Mouse (Mus musculus) liver, adult 2 months (tissue): Measurements from ENCODE around the gene Syngr1. TPM values are rescaled to one million over a fixed set of nuclear protein-coding genes. Genes with fewer than 3 reads are reported as not detected.

Experiments used
- DNase-seq: peaks from one replicate; pipeline ENCODE4 v3.0.0-alpha.2; 2011; ENCODE audit warnings: low read depth, low spot score; ENCODE audit errors: extremely low read depth
- H3K27ac ChIP-seq: fragments of 200-500 bp; replicated peaks from 2 replicates; pipeline ENCODE4 v1.5.1; 2012; ENCODE audit warnings: low read depth, mild to moderate bottlenecking, control low read depth, inconsistent platforms, low read length; ENCODE audit not compliant: insufficient read depth
- H3K27me3 ChIP-seq: fragments of 200-500 bp; 2 replicates; pipeline ENCODE4 v1.6.1; 2012; ENCODE audit warnings: mild to moderate bottlenecking, moderate library complexity, low read length, inconsistent platforms; ENCODE audit not compliant: control insufficient read depth, insufficient read depth
- H3K36me3 ChIP-seq: fragments of 200-500 bp; 2 replicates; pipeline ENCODE4 v1.6.1; 2012; ENCODE audit warnings: low read length, inconsistent platforms; ENCODE audit not compliant: control insufficient read depth, insufficient read depth
- H3K4me1 ChIP-seq: fragments of 200-500 bp; 2 replicates; pipeline ENCODE4 v1.6.1; 2011; ENCODE audit warnings: low read length; ENCODE audit not compliant: control insufficient read depth, insufficient read depth
- H3K4me3 ChIP-seq: fragments of 200-500 bp; 2 replicates; pipeline ENCODE4 v1.5.1; 2011; ENCODE audit warnings: low read depth, mild to moderate bottlenecking, control low read depth, low read length, moderate library complexity; ENCODE audit not compliant: insufficient read depth
- H3K79me2 ChIP-seq: fragments of 200-500 bp; 2 replicates; pipeline ENCODE4 v1.6.1; 2012; ENCODE audit warnings: inconsistent platforms, mild to moderate bottlenecking, low read length, moderate library complexity; ENCODE audit not compliant: control insufficient read depth, insufficient read depth
- H3K9ac ChIP-seq: fragments of 200-500 bp; 2 replicates; pipeline ENCODE4 v1.6.1; 2012; ENCODE audit warnings: low read depth, mild to moderate bottlenecking, control low read depth, inconsistent platforms, low read length
- CTCF ChIP-seq: fragments of 200-500 bp; IDR thresholded peaks from 2 replicates; pipeline ENCODE4 v1.5.1; 2011; ENCODE audit warnings: low read depth, low read length, control low read depth
- POLR2A ChIP-seq: fragments of 200-500 bp; IDR thresholded peaks from 2 replicates; pipeline ENCODE4 v1.6.1; 2011; ENCODE audit warnings: low read length, control low read depth; ENCODE audit not compliant: insufficient read depth; ENCODE audit errors: extremely low read depth
- WGBS: fragments of 180-500 bp; shearing (Covaris S2); methylation state at CpG from one replicate; pipeline ENCODE4 v1.1.7; 2018; 5-methylcytosine and 5-hydroxymethylcytosine counted together
- polyA plus RNA-seq: library from polyadenylated mRNA; depleted of rRNA; stranded (reverse); fragments of >200 nt; gene quantifications from 2 replicates; pipeline ENCODE4 v1.2.3, GENCODE M21; 2012
- total RNA-seq: library from RNA; depleted of rRNA; stranded (reverse); fragments of >200 nt; gene quantifications from 2 replicates; pipeline ENCODE4 v1.2.3, GENCODE M21; 2014

Gene Syngr1
- total and polyA plus RNA-seq, 2 experiments, result 0.28 to 1.6 TPM

DNA sequence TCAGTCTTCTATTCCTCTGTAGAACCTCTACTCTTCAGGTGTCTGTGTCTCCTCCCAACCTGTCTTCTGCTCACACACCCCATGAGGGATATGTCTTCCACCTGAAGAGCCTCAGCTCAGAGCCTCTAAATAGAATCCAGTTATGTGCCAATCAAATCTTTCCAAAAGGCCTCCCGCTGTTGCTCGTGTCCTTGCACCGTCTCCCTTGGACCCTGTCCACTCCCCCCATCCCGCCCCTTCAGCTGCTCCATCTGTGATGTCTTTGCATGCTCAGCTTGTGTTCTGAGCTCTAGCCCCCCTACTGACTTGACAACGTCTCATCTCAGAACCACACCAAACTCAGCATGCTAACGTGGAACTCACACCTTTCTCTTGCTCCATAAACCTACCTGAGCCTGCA lies 40.3 kb downstream of the Syngr1 start:
- TF ChIP-seq CTCF (no peak), POLR2A (no peak)
- Histone ChIP-seq H3K4me3 (no peak overlapping the region), H3K36me3 (no peaks in the 10 kb centered on the region), H3K27ac (no peak overlapping the region), H3K9ac (no peak overlapping the region), H3K4me1 (peaks cover 10% of the 10 kb centered on the region), H3K27me3 (no peaks in the 10 kb centered on the region), H3K79me2 (peaks cover 4% of the 10 kb centered on the region; the same call in 1 of the 2 replicates)
- no peak for DNase-seq
- 90% methylated on average over 6 of the region's 6 CpGs for WGBS

DNA sequence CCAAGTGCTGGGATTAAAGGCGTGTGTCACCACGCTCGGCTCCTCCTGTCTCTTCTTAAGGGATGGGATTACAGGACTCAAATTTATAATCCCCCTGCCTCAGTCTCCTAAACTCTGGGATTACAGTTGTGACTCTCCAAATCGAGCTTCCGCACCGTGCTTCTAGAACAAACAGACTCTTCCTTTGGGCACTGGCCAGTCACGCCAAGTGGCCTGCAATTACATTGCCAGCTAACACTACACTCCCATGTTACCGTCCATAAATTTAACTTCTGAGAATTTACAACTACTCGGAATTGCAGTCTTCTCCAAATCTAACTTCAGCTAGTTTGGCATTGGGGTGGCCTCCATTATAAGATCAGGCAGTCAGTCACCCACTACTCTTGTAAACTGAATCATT lies 41.3 kb downstream of the Syngr1 start:
- Histone ChIP-seq H3K27me3 (no peaks in the 10 kb centered on the region), H3K36me3 (no peaks in the 10 kb centered on the region), H3K4me3 (no peak overlapping the region), H3K4me1 (peaks cover 10% of the 10 kb centered on the region), H3K9ac (no peak overlapping the region), H3K27ac (no peak overlapping the region), H3K79me2 (peaks cover 7% of the 10 kb centered on the region; the same call in 1 of the 2 replicates)
- DNase-seq, result peak; percentile 4
- 70% methylated on average over 9 of the region's 9 CpGs for WGBS
- TF ChIP-seq CTCF, result no peak
- no peak for TF ChIP-seq POLR2A

DNA sequence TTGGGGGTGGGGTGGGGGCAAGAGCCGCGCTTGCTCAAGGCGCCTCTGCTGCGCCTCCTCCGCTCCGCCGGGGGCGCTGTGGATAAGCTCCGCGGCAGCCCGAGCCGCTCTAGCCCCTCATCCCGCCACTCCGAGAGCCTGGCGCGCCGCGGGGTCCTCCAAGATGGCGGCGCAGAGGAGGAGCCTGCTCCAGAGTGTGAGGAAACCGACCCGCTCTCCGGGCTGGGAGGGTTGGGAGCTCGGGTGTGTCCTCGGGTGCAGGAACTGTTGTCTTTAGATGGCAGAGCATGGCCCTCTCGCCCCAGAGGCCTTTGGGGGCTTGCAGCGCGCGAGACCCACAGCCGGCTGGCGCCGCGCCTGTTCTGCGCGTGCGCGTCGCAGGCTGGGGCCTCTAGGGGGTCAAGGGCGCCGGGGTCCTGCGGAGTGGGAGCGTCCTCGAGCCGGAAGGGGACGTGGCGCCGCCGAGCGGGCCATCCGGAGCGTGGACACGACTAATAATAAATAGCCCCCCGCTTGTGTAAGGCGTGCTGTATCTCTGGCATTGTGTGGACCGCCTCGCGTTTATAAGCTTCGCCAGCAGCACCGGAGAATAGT lies 42.0 kb downstream of the Syngr1 start, which contains the start of gene Tab1:
Gene Tab1, plus strand, starts transcription at position 135 of the 594 bp plus-strand sequence.
- TF ChIP-seq CTCF, result peak; percentile 79
- peak; percentile 57 for TF ChIP-seq POLR2A

DNA sequence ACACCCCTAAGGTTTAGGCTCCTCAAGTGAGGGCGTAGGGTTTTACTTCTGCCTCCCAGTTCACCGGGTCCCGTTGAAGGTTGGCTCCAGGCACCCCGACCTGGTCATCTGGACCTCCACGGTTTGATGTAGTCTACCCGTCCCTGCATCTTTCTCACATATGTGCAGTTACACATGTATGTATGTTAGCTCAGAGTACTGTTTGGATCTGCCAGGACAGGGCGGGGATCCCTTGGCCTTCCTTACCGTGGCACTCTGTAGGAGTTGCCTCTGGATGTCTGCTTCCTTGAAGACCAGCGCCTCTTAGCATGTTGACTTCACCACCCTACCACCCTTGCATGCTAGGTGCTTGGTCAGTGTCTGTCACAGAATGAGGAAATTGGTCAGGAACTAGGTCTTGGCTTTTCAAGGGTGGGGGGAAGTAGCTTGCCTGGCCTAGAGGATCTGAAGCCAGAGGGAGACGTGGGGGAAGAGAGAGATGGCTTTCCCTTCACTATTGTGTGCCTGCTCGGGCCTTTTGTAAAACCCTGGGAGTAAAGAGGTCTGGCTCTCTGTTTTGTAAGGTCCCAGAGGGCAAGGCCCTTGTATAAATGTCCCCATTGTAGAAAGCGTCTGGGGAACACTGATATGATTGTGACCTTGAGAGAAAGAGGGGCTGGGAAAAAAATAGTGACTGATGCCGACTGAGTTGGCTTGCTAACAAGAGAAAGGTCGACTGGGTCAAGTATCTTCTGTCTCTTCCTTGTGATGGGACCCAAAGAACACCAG lies 42.7 kb downstream of the Syngr1 start:
- 4% methylated on average over 14 of the region's 14 CpGs for WGBS
- H3K79me2 ChIP-seq, result peaks cover 7% of the 10 kb centered on the region; the same call in 1 of the 2 replicates
- TF ChIP-seq POLR2A (no peak), CTCF (no peak)
- peak; percentile 50 for DNase-seq
- peak overlapping the region; percentile 93 for H3K27ac ChIP-seq
- peak overlapping the region; percentile 91 for H3K9ac ChIP-seq
- peak overlapping the region; percentile 83 for H3K4me3 ChIP-seq
- H3K36me3 ChIP-seq, result no peaks in the 10 kb centered on the region
- H3K4me1 ChIP-seq, result peaks cover 10% of the 10 kb centered on the region
- no peaks in the 10 kb centered on the region for H3K27me3 ChIP-seq

More for the DNA sequence above, 42.0 kb downstream of the Syngr1 start, which contains the start of gene Tab1:
- H3K79me2 ChIP-seq, result peaks cover 7% of the 10 kb centered on the region; the same call in 1 of the 2 replicates
- H3K36me3 ChIP-seq, result no peaks in the 10 kb centered on the region
- peak; percentile 72 for DNase-seq
- WGBS, result under 1% methylated on average over 58 of the region's 59 CpGs
- H3K27ac ChIP-seq, result peak within 1 kb of the TSS; percentile 93
- no peaks in the 10 kb centered on the region for H3K27me3 ChIP-seq
- peak within 1 kb of the TSS; percentile 83 for H3K4me3 ChIP-seq
- H3K4me1 ChIP-seq, result peaks cover 10% of the 10 kb centered on the region
- H3K9ac ChIP-seq, result peak within 1 kb of the TSS; percentile 91

DNA sequence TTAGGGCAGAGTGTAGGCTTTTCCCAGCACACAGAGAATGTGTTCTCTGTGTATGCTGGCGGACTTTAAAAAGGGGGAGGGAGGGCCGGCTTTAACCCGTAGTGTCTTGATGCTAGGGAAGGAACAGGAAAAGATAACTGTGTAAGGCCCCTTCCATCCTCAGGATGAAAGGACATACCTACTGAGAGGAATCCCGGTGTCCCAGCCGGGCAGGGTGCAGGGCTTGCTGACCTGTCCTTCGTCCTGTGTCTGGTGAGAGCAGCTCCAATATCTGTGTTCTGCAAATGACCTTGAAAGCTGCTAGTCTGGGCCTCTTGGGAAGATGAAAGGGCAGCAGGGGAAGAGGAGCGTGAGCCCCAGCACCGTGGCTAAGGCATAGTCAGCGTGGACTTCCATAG lies 43.3 kb downstream of the Syngr1 start:
- H3K36me3 ChIP-seq, result no peaks in the 10 kb centered on the region
- no peaks in the 10 kb centered on the region for H3K27me3 ChIP-seq
- H3K79me2 ChIP-seq, result peaks cover 7% of the 10 kb centered on the region; the same call in 1 of the 2 replicates
- peak overlapping the region; percentile 9; the same call in 1 of the 2 replicates for H3K4me3 ChIP-seq
- peak overlapping the region; percentile 8; the same call in 1 of the 2 replicates for H3K9ac ChIP-seq
- no peak for TF ChIP-seq POLR2A
- TF ChIP-seq CTCF, result no peak
- H3K4me1 ChIP-seq, result peaks cover 10% of the 10 kb centered on the region
- peak overlapping the region; percentile 93; the same call in 1 of the 2 replicates for H3K27ac ChIP-seq
- WGBS, result 27% methylated on average over 9 of the region's 9 CpGs
- DNase-seq, result peak; percentile 28

- H3K27me3 ChIP-seq, result no peaks in the 10 kb centered on the region
- no peak for TF ChIP-seq POLR2A
- no peak for TF ChIP-seq CTCF
- H3K79me2 ChIP-seq, result peaks cover 7% of the 10 kb centered on the region; the same call in 1 of the 2 replicates
- H3K4me3 ChIP-seq, result no peak overlapping the region
- H3K9ac ChIP-seq, result no peak overlapping the region
- H3K4me1 ChIP-seq, result peaks cover 10% of the 10 kb centered on the region
- H3K27ac ChIP-seq, result no peak overlapping the region
- no peaks in the 10 kb centered on the region for H3K36me3 ChIP-seq
- WGBS, result 75% methylated on average over 2 of the region's 2 CpGs
- DNase-seq, result peak; percentile 3
Observed at GRCm38 (mm10) chr15:80135499-80135898, 44.4 kb downstream of the Syngr1 start.
